Mouse (Mus musculus): Measurements from ENCODE around the gene Golga4.

DNA sequence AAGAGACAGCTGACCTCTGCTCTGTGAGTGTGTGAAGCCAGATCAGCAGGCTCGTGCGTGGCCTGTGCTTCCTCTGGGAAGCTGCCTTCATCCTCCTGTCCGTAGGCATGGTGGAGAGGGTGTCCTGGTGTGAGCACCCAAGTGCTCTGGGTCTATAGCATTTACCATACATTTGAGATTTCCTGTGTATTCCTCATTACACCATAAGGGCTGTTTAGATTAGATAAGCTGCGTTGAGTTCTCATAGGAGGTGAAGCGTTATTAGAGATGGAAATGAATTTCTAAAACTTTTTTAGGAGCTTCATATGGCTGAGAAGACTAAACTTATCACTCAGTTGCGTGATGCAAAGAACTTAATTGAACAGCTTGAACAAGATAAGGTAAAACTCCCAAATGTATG is 30.9 kb downstream of the Golga4 start:
- TF ChIP-seq CTCF (IDR thresholded peaks at IDR 0.05; ENCODE audit: low read depth): no peak
- no peak for TF ChIP-seq EP300 (IDR thresholded peaks at IDR 0.05; ENCODE audit: low read depth)

All from heart, postnatal 0 days (tissue).